Mouse (Mus musculus) CH12.LX (cell line): ENCODE measurements around the gene Macrod2.

Source experiments
- EP300 ChIP-seq: IDR thresholded peaks from 2 replicates; pipeline ENCODE4 v1.6.1; 2011; ENCODE audit warnings: low read length, improper control_type of control experiment
- JUND ChIP-seq: conservative IDR thresholded peaks from 2 replicates; pipeline ENCODE4 v1.6.1; 2011; ENCODE audit warnings: low read depth, low read length, improper control_type of control experiment
- RCOR1 ChIP-seq: conservative IDR thresholded peaks from 2 replicates; pipeline ENCODE4 v1.6.1; 2012; ENCODE audit warnings: low read depth, mild to moderate bottlenecking, inconsistent platforms, low read length, improper control_type of control experiment

DNA sequence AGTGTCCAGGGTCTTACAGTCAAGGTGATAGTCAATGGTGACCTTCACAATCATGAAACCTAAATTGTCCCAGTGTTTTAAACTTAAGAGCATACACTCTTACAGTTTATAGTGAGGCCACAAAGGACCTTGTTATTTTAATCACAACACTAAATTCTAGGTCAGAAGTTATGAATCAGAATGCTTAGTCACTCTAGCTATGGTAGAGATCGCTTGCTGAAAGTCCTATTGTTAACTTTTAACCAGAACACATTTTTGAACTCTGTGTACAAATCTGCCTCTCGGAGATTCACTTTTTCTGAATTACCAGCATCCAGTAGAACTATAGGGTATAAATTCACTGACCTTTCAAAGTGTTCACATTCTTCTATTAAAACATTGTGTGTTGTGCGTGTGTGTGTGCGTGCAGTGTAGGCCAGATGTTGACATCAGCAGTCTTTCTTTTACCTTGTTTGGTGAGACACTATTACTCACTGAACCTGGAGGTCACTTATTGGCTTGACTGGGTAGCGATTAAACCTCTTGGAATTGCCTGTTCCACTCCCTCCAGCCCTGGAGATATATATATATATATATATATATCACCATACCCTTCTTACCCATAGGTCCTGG lies 452.8 kb downstream of the Macrod2 start:
- TF ChIP-seq EP300 (no peak), JUND (no peak), RCOR1 (no peak)
